ENCODE assay signal across 10 mouse cellular contexts in genomic region chr3:95672461-95672860, GRCm38 (mm10). TPM values are rescaled to one million over a fixed set of nuclear protein-coding genes. Genes with fewer than 3 reads are reported as not detected.
DNase-seq lines count a peak whose midpoint lies in the region; ATAC-seq and TF ChIP-seq lines count a peak whose summit lies in the region.
"Had no signal": no experiment of that assay in that cellular context is flagged by ENCODE, and none has a peak within 500 bp of the region (broad histone marks: within the 10 kb centered on the region; RNA-seq: fewer than 3 reads in every experiment).

No protein-coding gene starts in this region.

- H3K4me3 ChIP-seq in hindbrain, embryonic 10.5 days, result no peak overlapping the region
- H3K4me3 ChIP-seq in hindbrain, embryonic 14.5 days (replicated peaks; ENCODE audit: low read length), result no peak overlapping the region
- 0 out of 4 replicates have a peak overlapping the region, but pooled peaks of 1 of the 2 experiments have one; percentile 60 for H3K4me3 ChIP-seq in ES-E14 (ENCODE audit: insufficient read depth in 1 of 2, low read depth in 1 of 2, low read length in 2 of 2, poor library complexity in 1 of 2, severe bottlenecking in 1 of 2)
- H3K4me3 ChIP-seq in intestine, embryonic 15.5 days (replicated peaks), result no peak overlapping the region
- no peak overlapping the region for H3K4me3 ChIP-seq in small intestine, adult 2 months (ENCODE audit: low read depth, low read length)
- H3K4me3 ChIP-seq in midbrain, embryonic 16.5 days (ENCODE audit: low read depth, low read length), result no peak overlapping the region
- H3K4me3 ChIP-seq: forebrain, embryonic 13.5 days had no signal

- 58% methylated on average over 3 of the region's 3 CpGs for WGBS in hindbrain, embryonic 10.5 days
- WGBS in hindbrain, embryonic 14.5 days, result 56% methylated on average over 3 of the region's 3 CpGs
- 42% methylated on average over 3 of the region's 3 CpGs for WGBS in intestine, embryonic 15.5 days
- 27% methylated on average over 3 of the region's 3 CpGs for WGBS in small intestine, adult 2 months
- WGBS in midbrain, embryonic 16.5 days, result 40% methylated on average over 3 of the region's 3 CpGs

- DNase-seq in hindbrain, embryonic 10.5 days (ENCODE audit: low spot score), result no peak
- DNase-seq in hindbrain, embryonic 14.5 days (ENCODE audit: low spot score), result no peak
- DNase-seq in ES-E14 (ENCODE audit: low read depth, low spot score), result no peak
- DNase-seq in urinary bladder, postnatal 14 days (ENCODE audit: low spot score), result no peak
- DNase-seq in left cerebral cortex, adult 18-20 months (ENCODE audit: low spot score in 2 of 2), result no peak

- TF ChIP-seq CTCF in small intestine, adult 2 months (IDR thresholded peaks at IDR 0.05; ENCODE audit: extremely low read depth, insufficient read length, insufficient replicate concordance, low read depth, low read length), result no peak

- no peak for ATAC-seq in hindbrain, embryonic 14.5 days (ENCODE audit: low FRiP score)
- no peak for ATAC-seq in intestine, embryonic 15.5 days
- no peak for ATAC-seq in midbrain, embryonic 16.5 days
- ATAC-seq: forebrain, embryonic 13.5 days; Patski had no signal

- peaks cover 68% of the 10 kb centered on the region for H3K4me1 ChIP-seq in hindbrain, embryonic 10.5 days (replicated peaks)
- peaks cover 6% of the 10 kb centered on the region for H3K4me1 ChIP-seq in hindbrain, embryonic 14.5 days (replicated peaks; ENCODE audit: control insufficient read depth, insufficient read depth, low read length)
- peaks cover 7 to 43% of the 10 kb centered on the region in 2 experiments for H3K4me1 ChIP-seq in ES-E14 (ENCODE audit: control insufficient read depth in 2 of 2, insufficient read depth in 2 of 2, low read length in 2 of 2, poor library complexity in 1 of 2)
- H3K4me1 ChIP-seq in intestine, embryonic 15.5 days (replicated peaks), result peaks cover 63% of the 10 kb centered on the region
- peaks cover 64% of the 10 kb centered on the region for H3K4me1 ChIP-seq in small intestine, adult 2 months (ENCODE audit: control insufficient read depth, insufficient read depth, insufficient read length, low read length)
- H3K4me1 ChIP-seq in midbrain, embryonic 16.5 days (ENCODE audit: control insufficient read depth, insufficient read depth, low read length), result peaks cover 9% of the 10 kb centered on the region

- H3K36me3 ChIP-seq in hindbrain, embryonic 10.5 days, result peaks cover 75% of the 10 kb centered on the region
- peaks cover 5% of the 10 kb centered on the region; the same call in 1 of the 2 replicates for H3K36me3 ChIP-seq in hindbrain, embryonic 14.5 days (replicated peaks; ENCODE audit: control insufficient read depth, insufficient read depth)
- H3K36me3 ChIP-seq in ES-E14 (ENCODE audit: control insufficient read depth, insufficient read depth, low read length, poor library complexity, severe bottlenecking), result peaks cover 3% of the 10 kb centered on the region; the same call in 1 of the 2 replicates
- H3K36me3 ChIP-seq in intestine, embryonic 15.5 days, result no peaks in the 10 kb centered on the region
- no peaks in the 10 kb centered on the region for H3K36me3 ChIP-seq in small intestine, adult 2 months (ENCODE audit: control insufficient read depth, insufficient read depth, low read length)
- 0 out of 2 replicates have a peak, but pooled peaks cover 2% of the 10 kb centered on the region for H3K36me3 ChIP-seq in midbrain, embryonic 16.5 days (ENCODE audit: control insufficient read depth, insufficient read depth, low read length)

- no peak overlapping the region for H3K4me2 ChIP-seq in hindbrain, embryonic 14.5 days (replicated peaks)
- H3K4me2 ChIP-seq in intestine, embryonic 15.5 days (replicated peaks), result no peak overlapping the region
- H3K4me2 ChIP-seq in midbrain, embryonic 16.5 days (ENCODE audit: low read length), result no peak overlapping the region
- H3K4me2 ChIP-seq: forebrain, embryonic 13.5 days had no signal

- H3K9ac ChIP-seq in hindbrain, embryonic 14.5 days, result no peak overlapping the region
- H3K9ac ChIP-seq in ES-E14 (ENCODE audit: insufficient read depth, low read depth, low read length, poor library complexity, severe bottlenecking), result peak overlapping the region; percentile 71; the same call in 1 of the 2 replicates
- no peak overlapping the region for H3K9ac ChIP-seq in intestine, embryonic 15.5 days
- H3K9ac ChIP-seq in midbrain, embryonic 16.5 days (ENCODE audit: low read depth, low read length), result no peak overlapping the region
- H3K9ac ChIP-seq: forebrain, embryonic 13.5 days had no signal

- 0 out of 2 replicates have a peak overlapping the region, but pooled peaks have one; percentile 8 for H3K27ac ChIP-seq in hindbrain, embryonic 10.5 days
- no peak overlapping the region for H3K27ac ChIP-seq in hindbrain, embryonic 14.5 days
- H3K27ac ChIP-seq in ES-E14 (ENCODE audit: insufficient read depth, low read depth, low read length, poor library complexity, severe bottlenecking), result peak overlapping the region; percentile 100
- peak overlapping the region; percentile 97 for H3K27ac ChIP-seq in intestine, embryonic 15.5 days
- peak overlapping the region; percentile 98 for H3K27ac ChIP-seq in small intestine, adult 2 months (ENCODE audit: insufficient read depth, low read depth, low read length)
- H3K27ac ChIP-seq in midbrain, embryonic 16.5 days (ENCODE audit: low read length), result no peak overlapping the region
- H3K27ac ChIP-seq: forebrain, embryonic 13.5 days had no signal

- H3K27me3 ChIP-seq in hindbrain, embryonic 10.5 days (ENCODE audit: insufficient read depth, poor library complexity, severe bottlenecking), result no peaks in the 10 kb centered on the region
- H3K27me3 ChIP-seq in hindbrain, embryonic 14.5 days (ENCODE audit: control insufficient read depth, insufficient read depth, low read length), result no peaks in the 10 kb centered on the region
- no peaks in the 10 kb centered on the region for H3K27me3 ChIP-seq in intestine, embryonic 15.5 days (replicated peaks)
- no peaks in the 10 kb centered on the region for H3K27me3 ChIP-seq in small intestine, adult 2 months (ENCODE audit: control insufficient read depth, insufficient read depth, low read length)
- H3K27me3 ChIP-seq in midbrain, embryonic 16.5 days (ENCODE audit: control insufficient read depth, insufficient read depth, low read depth, low read length), result no peaks in the 10 kb centered on the region
- H3K27me3 ChIP-seq: forebrain, embryonic 13.5 days; Patski had no signal

- TF ChIP-seq POLR2A in small intestine, adult 2 months (IDR thresholded peaks at IDR 0.05; ENCODE audit: low read depth, low read length), result no peak

- in situ Hi-C loops in ES-E14 (cut with MboI; ENCODE audit: low sequenced_read_pairs in 2 of 2, unreplicated experiment in 2 of 2), result no loop called here

- H3K9me3 ChIP-seq in hindbrain, embryonic 10.5 days, result no peaks in the 10 kb centered on the region
- no peaks in the 10 kb centered on the region for H3K9me3 ChIP-seq in hindbrain, embryonic 14.5 days (ENCODE audit: control insufficient read depth, low read length)
- H3K9me3 ChIP-seq in ES-E14 (ENCODE audit: control insufficient read depth, insufficient read depth, low read depth, low read length), result no peaks in the 10 kb centered on the region
- no peaks in the 10 kb centered on the region for H3K9me3 ChIP-seq in intestine, embryonic 15.5 days
- no peaks in the 10 kb centered on the region for H3K9me3 ChIP-seq in midbrain, embryonic 16.5 days (replicated peaks; ENCODE audit: control insufficient read depth, low read length, poor library complexity, severe bottlenecking)
- H3K9me3 ChIP-seq: forebrain, embryonic 13.5 days had no signal

TF ChIP-seq in ES-E14, 5 proteins besides CTCF, POLR2A, EP300 and RAD21:
- TF ChIP-seq ZC3H11A (IDR thresholded peaks at IDR 0.05; ENCODE audit: borderline replicate concordance, low read depth, low read length) (no peak), MAFK (IDR thresholded peaks at IDR 0.05; ENCODE audit: insufficient read depth, low read depth, low read length) (no peak), ZNF384 (IDR thresholded peaks at IDR 0.05; ENCODE audit: low read depth, low read length) (no peak), HCFC1 (IDR thresholded peaks at IDR 0.05; ENCODE audit: borderline replicate concordance, insufficient read depth, low read length) (no peak), CHD2 (IDR thresholded peaks at IDR 0.05; ENCODE audit: low read depth, low read length) (no peak)

RNA-seq across cellular contexts. Expression of gene Mcl1, which starts 13.9 kb away (rescaled TPM):
- polyA plus RNA-seq in hindbrain, embryonic 10.5 days (2016; fragmentation: Nextera tagmentation; extraction: Ambion mirVana), result 47.2 and 53.4 TPM in 2 replicates
- polyA plus RNA-seq in hindbrain, embryonic 14.5 days (2014; fragmentation: Nextera tagmentation; extraction: Ambion mirVana), result 60.3 and 72.3 TPM in 2 replicates
- 207 and 253 TPM in 2 replicates for total RNA-seq in ES-E14 (2012; rRNA removed)
- 50.5 and 52.3 TPM in 2 replicates for polyA plus RNA-seq in intestine, embryonic 15.5 days (2015; fragmentation: Nextera tagmentation; extraction: Ambion mirVana)
- polyA plus RNA-seq in small intestine, adult 2 months (2012; rRNA removed), result 119 and 327 TPM in 2 replicates
- total RNA-seq in left cerebral cortex, adult 18-20 months (2021), result 10 to 100 TPM; 59.7 to 64.1 TPM
- 37.9 and 43.1 TPM in 2 replicates for polyA plus RNA-seq in midbrain, embryonic 16.5 days (2015; fragmentation: Nextera tagmentation; extraction: Ambion mirVana)

RNA-seq across cellular contexts. Expression of gene Adamtsl4, which starts 15.3 kb away (rescaled TPM):
- 0.73 and 0.86 TPM in 2 replicates for polyA plus RNA-seq in hindbrain, embryonic 10.5 days (2016; fragmentation: Nextera tagmentation; extraction: Ambion mirVana)
- 0.35 and 1.3 TPM in 2 replicates for polyA plus RNA-seq in hindbrain, embryonic 14.5 days (2014; fragmentation: Nextera tagmentation; extraction: Ambion mirVana)
- 1.9 and 5.0 TPM in 2 replicates for total RNA-seq in ES-E14 (2012; rRNA removed)
- 2.3 and 3.0 TPM in 2 replicates for polyA plus RNA-seq in intestine, embryonic 15.5 days (2015; fragmentation: Nextera tagmentation; extraction: Ambion mirVana)
- polyA plus RNA-seq in small intestine, adult 2 months (2012; rRNA removed), result 6.4 and 8.2 TPM in 2 replicates
- total RNA-seq in left cerebral cortex, adult 18-20 months (2021), result 1 to 10 TPM; 4.4 to 8.2 TPM
- 0.80 and 1.0 TPM in 2 replicates for polyA plus RNA-seq in midbrain, embryonic 16.5 days (2015; fragmentation: Nextera tagmentation; extraction: Ambion mirVana)

RNA-seq across cellular contexts. Expression of gene Ensa, which starts 47.7 kb away (rescaled TPM):
- polyA plus RNA-seq in hindbrain, embryonic 10.5 days (2016; fragmentation: Nextera tagmentation; extraction: Ambion mirVana), result 84.8 and 89.9 TPM in 2 replicates
- 95.1 and 102 TPM in 2 replicates for polyA plus RNA-seq in hindbrain, embryonic 14.5 days (2014; fragmentation: Nextera tagmentation; extraction: Ambion mirVana)
- 54.1 and 56.8 TPM in 2 replicates for total RNA-seq in ES-E14 (2012; rRNA removed)
- 65.1 and 69.0 TPM in 2 replicates for polyA plus RNA-seq in intestine, embryonic 15.5 days (2015; fragmentation: Nextera tagmentation; extraction: Ambion mirVana)
- 5.2 and 10.1 TPM in 2 replicates for polyA plus RNA-seq in small intestine, adult 2 months (2012; rRNA removed)
- total RNA-seq in left cerebral cortex, adult 18-20 months (2021), result 100 to 1,000 TPM; 351 to 360 TPM
- 128 and 131 TPM in 2 replicates for polyA plus RNA-seq in midbrain, embryonic 16.5 days (2015; fragmentation: Nextera tagmentation; extraction: Ambion mirVana)

Comparison
In these comparisons a context has a peak if more than half of its experiments do, and no peak if none do; other contexts are left out.
1. H3K27ac ChIP-seq: peak in hindbrain, embryonic 10.5 days (single experiment), ES-E14 (single experiment), intestine, embryonic 15.5 days (single experiment) and small intestine, adult 2 months (single experiment); none in hindbrain, embryonic 14.5 days (single experiment) and midbrain, embryonic 16.5 days (single experiment).